Mouse (Mus musculus) forebrain, embryonic 14.5 days (tissue): ENCODE measurements around the gene Utf1. TPM values are rescaled to one million over a fixed set of nuclear protein-coding genes. Genes with fewer than 3 reads are reported as not detected.
A peak's percentile ranks its signal among the peaks of the same experiment; 100 is the strongest.

Experiments used
- ATAC-seq: fragments of 200-750 bp; cut with Nextera tagmentation; 2 replicates; pipeline ENCODE4 v1.8.0; 2017; ENCODE audit warnings: mild to moderate bottlenecking, moderate library complexity
- DNase-seq: peaks from one replicate; pipeline ENCODE4 v3.0.0-alpha.2; 2015; ENCODE audit warnings: low spot score
- H3K27ac ChIP-seq: fragments of 300-500 bp; sonication (generic); 2 replicates; pipeline ENCODE4 v1.5.1; 2014; ENCODE audit warnings: low read depth, mild to moderate bottlenecking, control low read depth, low read length, moderate library complexity
- H3K27me3 ChIP-seq: fragments of 300-500 bp; sonication (generic); replicated peaks from 2 replicates; pipeline ENCODE4 v1.6.1; 2014; ENCODE audit warnings: low read length, control low read depth, mixed read lengths; ENCODE audit not compliant: control insufficient read depth, insufficient read depth
- H3K36me3 ChIP-seq: fragments of 300-500 bp; sonication (generic); 2 replicates; pipeline ENCODE4 v1.6.1; 2014; ENCODE audit warnings: low read length, control low read depth; ENCODE audit not compliant: control insufficient read depth, insufficient read depth
- H3K4me1 ChIP-seq: fragments of 300-500 bp; sonication (generic); 2 replicates; pipeline ENCODE4 v1.6.1; 2014; ENCODE audit warnings: antibody characterized with exemption, low read length, control low read depth; ENCODE audit not compliant: control insufficient read depth, insufficient read depth
- H3K4me2 ChIP-seq: fragments of 300-500 bp; sonication (generic); 2 replicates; pipeline ENCODE4 v1.6.1; 2014; ENCODE audit warnings: mild to moderate bottlenecking, control low read depth, low read length
- H3K4me3 ChIP-seq: fragments of 300-500 bp; sonication (generic); 2 replicates; pipeline ENCODE4 v1.5.1; 2014; ENCODE audit warnings: low read depth, low read length, control low read depth
- H3K9ac ChIP-seq: fragments of 300-500 bp; sonication (generic); 2 replicates; pipeline ENCODE4 v1.6.1; 2014; ENCODE audit warnings: mild to moderate bottlenecking, low read length, control low read depth, moderate library complexity
- H3K9me3 ChIP-seq: fragments of 300-500 bp; sonication (generic); replicated peaks from 2 replicates; pipeline ENCODE4 v1.6.1; 2016; ENCODE audit warnings: low read length, control low read depth, mixed read lengths; ENCODE audit not compliant: control insufficient read depth
- WGBS: fragments of 180-500 bp; shearing (Covaris S2); extraction: QIAGEN DNeasy Blood & Tissue Kit; methylation state at CpG from one replicate; pipeline ENCODE4 v1.1.7; 2014; 5-methylcytosine and 5-hydroxymethylcytosine counted together
- polyA plus RNA-seq: library from polyadenylated mRNA; unstranded; fragments of >200 nt; fragmentation: Nextera tagmentation; extraction: Ambion mirVana; gene quantifications from 2 replicates; pipeline ENCODE4 v1.2.1, GENCODE M21; 2014

Utf1 gene
- polyA plus RNA-seq, 1 experiment from 2014 or later, result not detected

DNA sequence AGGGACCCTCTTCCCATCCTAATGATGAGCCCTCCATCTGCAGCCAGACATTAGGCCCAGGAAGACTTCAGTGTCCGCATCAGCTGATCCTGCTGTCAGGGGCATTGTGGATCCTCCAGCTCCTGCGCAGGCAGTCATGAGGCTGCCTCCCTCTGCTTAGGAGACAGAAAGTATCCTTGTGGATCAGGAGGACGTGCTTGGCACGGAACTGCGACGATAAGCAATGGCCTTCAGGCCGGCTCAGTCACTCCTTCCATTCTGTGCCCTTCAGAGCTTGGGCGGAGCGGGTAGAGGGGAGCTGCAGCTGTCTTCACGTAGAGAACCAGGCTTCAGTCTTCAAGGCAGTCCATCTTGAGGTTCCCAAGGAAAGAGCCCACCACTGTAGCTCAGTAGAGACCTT lies 17.6 kb downstream of the Utf1 start:
- no peaks in the 10 kb centered on the region for H3K36me3 ChIP-seq
- no peak overlapping the region for H3K27ac ChIP-seq
- no peak overlapping the region for H3K9ac ChIP-seq
- no peak overlapping the region for H3K4me3 ChIP-seq
- peaks cover 2% of the 10 kb centered on the region; the same call in 1 of the 2 replicates for H3K4me1 ChIP-seq
- DNase-seq (no peak), ATAC-seq (no peak)
- H3K9me3 ChIP-seq, result no peaks in the 10 kb centered on the region
- H3K4me2 ChIP-seq, result no peak overlapping the region
- H3K27me3 ChIP-seq, result no peaks in the 10 kb centered on the region
- WGBS, result 83% methylated on average over 10 of the region's 10 CpGs

DNA sequence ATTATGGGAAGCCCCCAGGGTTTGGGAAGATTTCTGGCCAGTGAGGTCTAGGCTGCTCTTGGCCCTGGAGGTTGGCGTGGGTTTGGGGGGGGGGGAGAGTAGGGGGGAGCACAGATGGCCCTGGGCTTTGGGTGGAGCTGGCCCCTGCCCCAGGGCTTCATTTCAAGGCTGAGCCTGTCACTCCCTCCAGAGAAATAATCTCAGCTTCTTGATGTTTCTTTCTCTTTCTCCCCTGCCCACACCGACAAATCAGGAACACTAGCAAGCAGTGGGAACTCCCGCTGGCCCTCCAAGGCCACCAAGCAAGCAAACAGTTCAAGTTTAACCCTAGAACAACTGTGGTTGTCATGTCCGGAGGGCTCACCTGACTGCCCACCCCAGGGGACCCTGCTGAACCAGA lies 20.2 kb downstream of the Utf1 start:
- no peaks in the 10 kb centered on the region for H3K36me3 ChIP-seq
- WGBS, result 64% methylated on average over 4 of the region's 4 CpGs

DNA sequence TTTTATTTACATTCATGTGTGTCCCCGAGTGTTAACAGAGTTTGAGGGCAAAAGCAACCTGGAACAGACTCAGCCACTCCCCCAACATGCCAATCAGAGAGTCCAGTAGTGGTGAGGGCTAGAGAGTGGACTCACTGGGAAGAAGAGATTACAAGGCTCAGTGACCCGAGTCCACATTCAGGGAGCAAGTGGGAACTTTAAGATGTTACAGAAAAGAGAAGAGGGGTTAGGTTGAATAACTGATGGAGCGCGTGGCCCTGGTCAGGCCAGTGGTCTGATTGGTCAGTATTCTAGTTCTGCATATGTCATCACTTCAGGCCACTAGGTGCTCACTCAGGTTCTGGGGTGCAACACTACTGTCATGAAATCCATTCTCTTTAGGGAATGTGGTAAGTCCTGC lies 23.6 kb downstream of the Utf1 start:
- Histone ChIP-seq H3K27me3 (no peaks in the 10 kb centered on the region), H3K4me3 (no peak overlapping the region), H3K27ac (no peak overlapping the region), H3K9me3 (no peaks in the 10 kb centered on the region), H3K9ac (no peak overlapping the region), H3K36me3 (no peaks in the 10 kb centered on the region), H3K4me1 (no peaks in the 10 kb centered on the region), H3K4me2 (no peak overlapping the region)
- 11% methylated on average over 4 of the region's 4 CpGs for WGBS
- ATAC-seq (no peak), DNase-seq (no peak)

More for the DNA sequence above, 20.2 kb downstream of the Utf1 start:
- no peak overlapping the region for H3K9ac ChIP-seq
- DNase-seq (no peak), ATAC-seq (no peak)
- no peaks in the 10 kb centered on the region for H3K4me1 ChIP-seq
- no peaks in the 10 kb centered on the region for H3K9me3 ChIP-seq
- H3K4me3 ChIP-seq, result no peak overlapping the region
- no peak overlapping the region for H3K4me2 ChIP-seq
- H3K27me3 ChIP-seq, result no peaks in the 10 kb centered on the region
- no peak overlapping the region for H3K27ac ChIP-seq

DNA sequence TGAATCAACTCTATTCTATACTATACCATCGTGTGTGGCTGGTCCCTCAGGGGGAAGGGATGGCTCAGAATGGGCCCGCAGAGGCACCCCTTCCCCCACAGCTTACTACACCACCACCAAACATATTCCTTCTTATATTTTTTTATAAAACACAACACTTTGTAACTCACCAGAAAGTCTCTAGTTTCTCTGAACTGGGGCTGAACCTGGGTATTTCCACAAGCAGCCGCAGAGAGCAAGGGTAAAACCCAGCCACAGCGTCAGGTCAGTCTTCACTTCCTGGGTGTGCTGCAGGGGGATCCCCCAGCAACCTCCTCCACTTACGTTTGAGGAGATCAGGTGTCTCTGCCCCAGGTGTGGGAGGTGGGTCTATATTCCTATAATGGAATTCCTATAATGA lies 24.8 kb downstream of the Utf1 start:
- Histone ChIP-seq H3K27me3 (no peaks in the 10 kb centered on the region), H3K4me1 (no peaks in the 10 kb centered on the region), H3K27ac (no peak overlapping the region), H3K4me2 (no peak overlapping the region), H3K9ac (no peak overlapping the region), H3K9me3 (no peaks in the 10 kb centered on the region), H3K36me3 (no peaks in the 10 kb centered on the region), H3K4me3 (no peak overlapping the region)
- DNase-seq (no peak), ATAC-seq (no peak)
- 55% methylated on average over 5 of the region's 5 CpGs for WGBS

DNA sequence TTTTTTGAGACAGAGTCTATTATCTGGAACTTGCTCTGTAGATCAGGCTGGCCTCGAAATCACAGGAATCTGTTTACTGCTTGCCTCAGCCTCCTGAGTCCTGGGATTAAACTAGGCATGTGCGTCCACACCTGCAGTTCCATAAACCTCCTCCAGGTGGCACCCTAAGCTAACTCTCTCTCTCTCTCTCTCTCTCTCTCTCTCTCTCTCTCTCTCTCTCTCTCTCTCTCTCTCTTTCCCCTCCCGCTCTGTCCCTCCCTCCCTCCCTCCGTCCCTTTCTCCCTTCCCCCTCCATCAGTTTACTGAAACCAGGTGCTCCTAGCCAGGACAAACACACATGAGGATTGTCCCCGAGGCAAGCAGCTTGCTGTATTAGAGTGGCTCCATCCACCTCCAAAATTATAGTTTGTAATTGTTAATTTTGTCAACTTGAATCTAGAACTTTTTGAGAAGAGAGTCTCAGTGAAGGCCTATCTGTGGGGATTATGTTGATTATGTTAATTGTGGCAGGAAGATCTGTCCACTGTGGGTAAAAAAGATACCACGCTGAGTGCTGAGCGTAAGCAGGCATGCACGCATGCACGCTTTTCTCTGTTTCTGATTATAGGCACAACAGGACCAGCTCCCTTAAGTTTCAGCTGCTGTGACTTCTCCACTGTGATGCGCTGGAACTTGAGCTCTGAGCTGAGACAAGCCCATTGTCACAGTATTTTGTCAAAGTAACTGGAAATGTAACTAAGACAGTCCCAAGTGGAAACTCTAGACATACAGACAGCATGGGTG lies 25.9 kb downstream of the Utf1 start:
- DNase-seq (peak; percentile 86), ATAC-seq (peak; percentile 63)
- Histone ChIP-seq H3K36me3 (no peaks in the 10 kb centered on the region), H3K27me3 (no peaks in the 10 kb centered on the region), H3K9ac (no peak overlapping the region), H3K4me2 (no peak overlapping the region), H3K9me3 (no peaks in the 10 kb centered on the region), H3K4me1 (no peaks in the 10 kb centered on the region), H3K4me3 (no peak overlapping the region), H3K27ac (no peak overlapping the region)
- whole genome bisulfite sequencing, result 36% methylated on average over 10 of the region's 10 CpGs

DNA sequence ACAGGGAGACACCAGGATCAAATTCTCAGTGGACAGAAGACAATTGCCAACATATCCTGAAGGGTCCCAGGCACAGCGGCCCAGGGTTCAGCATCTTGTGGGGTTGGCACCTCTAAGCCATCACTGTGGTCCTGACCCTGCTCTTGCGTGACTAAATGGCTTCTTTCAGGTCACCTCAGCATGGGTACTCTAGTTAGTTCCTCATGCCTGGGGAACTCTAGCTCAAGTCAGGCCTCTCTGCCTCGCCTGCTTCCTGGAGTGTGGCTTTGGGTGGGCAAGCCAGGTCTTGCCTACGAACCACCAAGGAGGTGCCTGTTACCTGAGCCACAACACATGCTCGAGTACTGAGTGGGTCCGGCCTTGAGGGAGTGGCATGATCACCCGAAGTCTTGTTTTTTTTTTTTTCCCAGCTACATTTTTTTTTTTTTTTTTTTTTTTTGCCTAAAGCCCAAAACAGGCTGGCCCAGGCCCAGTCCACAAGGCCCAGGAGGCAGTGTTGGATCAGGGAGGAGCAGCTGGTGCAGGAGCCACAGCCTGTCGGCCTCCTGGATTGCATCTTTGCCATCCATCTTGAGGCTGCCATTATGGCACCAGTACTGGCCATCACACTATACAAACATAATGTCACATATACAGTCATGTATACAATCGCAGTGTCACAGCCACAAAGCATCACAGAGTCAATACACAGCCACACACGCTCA lies 26.8 kb downstream of the Utf1 start:
- 88% methylated on average over 10 of the region's 10 CpGs for WGBS
- no peak overlapping the region for H3K27ac ChIP-seq
- no peak for ATAC-seq
- H3K4me2 ChIP-seq, result no peak overlapping the region
- H3K27me3 ChIP-seq, result no peaks in the 10 kb centered on the region
- H3K36me3 ChIP-seq, result no peaks in the 10 kb centered on the region
- H3K9me3 ChIP-seq, result no peaks in the 10 kb centered on the region
- H3K9ac ChIP-seq, result no peak overlapping the region
- H3K4me3 ChIP-seq, result no peak overlapping the region
- no peak for DNase-seq
- no peaks in the 10 kb centered on the region for H3K4me1 ChIP-seq

DNA sequence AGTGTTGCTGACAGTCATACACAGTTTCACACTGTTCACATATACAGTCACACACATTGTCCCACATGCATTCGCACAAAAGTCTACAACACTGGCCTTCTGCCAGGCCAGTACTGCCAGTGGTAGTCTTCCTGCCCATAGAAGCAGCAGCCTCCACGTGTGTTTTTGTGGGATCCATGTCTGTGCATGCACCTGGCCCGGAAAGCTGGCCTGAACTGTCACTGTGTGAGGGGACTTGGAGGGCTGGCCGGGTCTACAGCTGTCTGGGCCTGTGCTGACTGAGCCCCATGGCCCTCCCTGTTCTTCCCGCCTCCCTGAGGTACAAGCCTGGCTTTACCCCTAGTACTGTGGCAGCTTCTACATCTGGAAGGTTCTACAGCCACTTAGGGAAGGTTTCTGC lies 27.4 kb downstream of the Utf1 start:
- H3K36me3 ChIP-seq, result no peaks in the 10 kb centered on the region
- no peaks in the 10 kb centered on the region for H3K4me1 ChIP-seq
- H3K4me2 ChIP-seq, result no peak overlapping the region
- ATAC-seq (no peak), DNase-seq (no peak)
- no peak overlapping the region for H3K27ac ChIP-seq
- no peaks in the 10 kb centered on the region for H3K27me3 ChIP-seq
- WGBS, result 79% methylated on average over 5 of the region's 5 CpGs
- H3K4me3 ChIP-seq, result no peak overlapping the region
- no peaks in the 10 kb centered on the region for H3K9me3 ChIP-seq
- H3K9ac ChIP-seq, result no peak overlapping the region

DNA sequence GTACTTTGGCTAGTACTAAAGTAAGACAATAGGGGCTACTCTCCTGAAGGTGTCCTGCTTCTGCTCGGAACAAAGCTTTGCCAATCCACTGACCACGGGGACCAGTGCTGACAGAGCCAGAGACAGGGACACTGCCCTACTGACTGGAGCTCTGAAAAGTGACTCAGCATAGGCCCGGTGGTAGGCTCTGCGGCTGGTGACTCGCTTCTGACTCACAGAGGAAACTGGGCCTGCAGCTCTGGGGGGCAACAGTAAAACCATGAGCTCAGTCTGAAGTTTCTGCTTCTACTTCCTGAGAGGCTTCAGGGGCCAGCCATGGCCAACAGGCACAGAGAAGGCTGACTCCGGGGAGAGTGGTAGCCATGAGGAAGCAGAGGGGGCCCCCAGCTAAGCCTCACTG lies 27.8 kb downstream of the Utf1 start:
- Histone ChIP-seq H3K27me3 (no peaks in the 10 kb centered on the region), H3K27ac (no peak overlapping the region), H3K4me1 (no peaks in the 10 kb centered on the region), H3K9me3 (no peaks in the 10 kb centered on the region), H3K9ac (no peak overlapping the region), H3K4me3 (no peak overlapping the region), H3K4me2 (no peak overlapping the region), H3K36me3 (no peaks in the 10 kb centered on the region)
- DNase-seq, result no peak
- no peak for ATAC-seq
- WGBS, result 74% methylated on average over 6 of the region's 6 CpGs

DNA sequence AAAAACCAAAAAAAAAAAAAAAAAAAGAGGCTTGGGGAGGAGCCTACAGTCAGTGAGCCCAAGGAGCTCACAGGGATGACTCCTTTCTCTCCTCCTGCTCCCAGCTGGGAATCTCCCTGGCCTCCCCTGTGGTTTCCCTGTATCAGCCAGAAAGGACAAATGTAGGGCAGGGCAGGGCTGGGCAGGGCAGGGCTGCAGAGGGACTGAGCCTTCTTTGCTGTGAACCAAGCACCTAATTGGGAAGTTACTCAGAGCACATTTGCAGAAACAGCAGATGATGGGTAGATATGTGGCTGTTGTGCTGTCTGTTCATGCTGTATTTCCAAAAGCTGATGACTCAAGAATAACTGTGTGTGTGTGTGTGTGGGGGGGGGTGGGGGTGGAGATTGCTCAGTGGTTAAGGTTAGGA lies 29.3 kb downstream of the Utf1 start:
- no peaks in the 10 kb centered on the region for H3K27me3 ChIP-seq
- H3K4me1 ChIP-seq, result no peaks in the 10 kb centered on the region
- DNase-seq, result no peak
- no peak overlapping the region for H3K9ac ChIP-seq
- H3K27ac ChIP-seq, result no peak overlapping the region
- H3K4me2 ChIP-seq, result no peak overlapping the region
- no peaks in the 10 kb centered on the region for H3K36me3 ChIP-seq
- H3K9me3 ChIP-seq, result no peaks in the 10 kb centered on the region
- ATAC-seq, result no peak
- H3K4me3 ChIP-seq, result no peak overlapping the region
